Mouse (Mus musculus) brain, embryonic 14.5 days (tissue): ENCODE measurements at regions not wholly inside any gene's neighbourhood (a gene's known extent, or its start where the extent isn't known, plus 50 kb on each side); places are given as distances from the start of the nearest gene placed in this dataset.
"Not testable (repeated sequence)": the region's sequence is repeated elsewhere in the genome, so short reads cannot be mapped to it uniquely, and the experiment has no call there.

Experiments used
- CTCF ChIP-seq: fragments of 200-500 bp; IDR thresholded peaks from 2 replicates; pipeline ENCODE4 v1.5.1; 2012; ENCODE audit warnings: inconsistent platforms, mild to moderate bottlenecking, moderate library complexity, borderline replicate concordance; ENCODE audit not compliant: insufficient read depth, insufficient read length; ENCODE audit errors: extremely low read depth
- POLR2A ChIP-seq: fragments of 200-500 bp; IDR thresholded peaks from 2 replicates; pipeline ENCODE4 v1.6.1; 2012; ENCODE audit warnings: mild to moderate bottlenecking, inconsistent platforms, borderline replicate concordance; ENCODE audit not compliant: poor library complexity, insufficient read depth, insufficient read length, severe bottlenecking; ENCODE audit errors: extremely low read depth

DNA sequence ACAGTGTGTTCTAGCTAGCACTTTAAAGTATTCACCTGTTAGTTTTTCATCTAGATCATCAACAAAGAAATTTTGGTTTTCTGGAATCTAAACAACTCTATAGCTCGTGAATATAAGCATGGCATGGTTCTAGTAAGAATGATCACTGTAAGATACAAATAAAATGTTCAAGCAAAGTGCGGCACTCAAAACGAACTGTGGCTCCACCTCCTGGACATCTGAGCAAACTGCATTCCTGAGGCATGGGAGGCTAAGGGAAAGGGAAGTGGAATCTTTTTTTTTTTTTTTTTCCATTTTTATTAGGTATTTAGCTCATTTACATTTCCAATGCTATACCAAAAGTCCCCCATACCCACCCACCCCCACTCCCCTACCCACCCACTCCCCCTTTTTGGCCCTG, 276.9 kb upstream of the Tacstd2 start:
- not testable (repeated sequence) for TF ChIP-seq POLR2A
- peak; percentile 76 for TF ChIP-seq CTCF
